Mouse (Mus musculus): Measurements from ENCODE around the gene Spint4. TPM values are rescaled to one million over a fixed set of nuclear protein-coding genes. Genes with fewer than 3 reads are reported as not detected.
"Not testable (repeated sequence)": the region's sequence is repeated elsewhere in the genome, so short reads cannot be mapped to it uniquely, and the experiment has no call there.

Gene Spint4
- polyA plus RNA-seq, 1 experiment: not detected

- TF ChIP-seq CTCF (IDR thresholded peaks at IDR 0.05; ENCODE audit: borderline replicate concordance, insufficient read depth, low read length): no peak
- TF ChIP-seq POLR2A (IDR thresholded peaks at IDR 0.05; ENCODE audit: low read depth, low read length): no peak
- Histone ChIP-seq H3K4me1 (ENCODE audit: control insufficient read depth, insufficient read depth, low read length) (no peaks in the 10 kb centered on the region), H3K27ac (ENCODE audit: insufficient read depth, low read length) (no peak overlapping the region), H3K4me3 (ENCODE audit: insufficient read depth, low read length) (no peak overlapping the region)
Observed at GRCm38 (mm10) chr2:164679906-164680305, 18.4 kb upstream of the Spint4 start.

GRCm38 (mm10) chr2:164684807-164685206 lies 13.5 kb upstream of the Spint4 start, which contains the start of gene Wfdc13:
Gene Wfdc13, plus strand, starts transcription at chr2:164685107.
- no peak within 1 kb of the TSS for H3K27ac ChIP-seq (ENCODE audit: insufficient read depth, low read length)
- H3K4me3 ChIP-seq (ENCODE audit: insufficient read depth, low read length): no peak within 1 kb of the TSS
- no peak for TF ChIP-seq POLR2A (IDR thresholded peaks at IDR 0.05; ENCODE audit: low read depth, low read length)
- TF ChIP-seq CTCF (IDR thresholded peaks at IDR 0.05; ENCODE audit: borderline replicate concordance, insufficient read depth, low read length): no peak
- no peaks in the 10 kb centered on the region for H3K4me1 ChIP-seq (ENCODE audit: control insufficient read depth, insufficient read depth, low read length)

- Histone ChIP-seq H3K27ac (ENCODE audit: insufficient read depth, low read length) (no peak overlapping the region), H3K4me3 (ENCODE audit: insufficient read depth, low read length) (no peak overlapping the region), H3K4me1 (ENCODE audit: control insufficient read depth, insufficient read depth, low read length) (no peaks in the 10 kb centered on the region)
- TF ChIP-seq CTCF (IDR thresholded peaks at IDR 0.05; ENCODE audit: borderline replicate concordance, insufficient read depth, low read length) (no peak), POLR2A (IDR thresholded peaks at IDR 0.05; ENCODE audit: low read depth, low read length) (no peak)
Observed at GRCm38 (mm10) chr2:164700959-164701358, 2.7 kb downstream of the Spint4 start.

GRCm38 (mm10) chr2:164701761-164702160 lies 3.5 kb downstream of the Spint4 start:
- no peaks in the 10 kb centered on the region for H3K4me1 ChIP-seq (ENCODE audit: control insufficient read depth, insufficient read depth, low read length)
- TF ChIP-seq POLR2A (IDR thresholded peaks at IDR 0.05; ENCODE audit: low read depth, low read length) (no peak), CTCF (IDR thresholded peaks at IDR 0.05; ENCODE audit: borderline replicate concordance, insufficient read depth, low read length) (no peak)

GRCm38 (mm10) chr2:164704235-164704634 lies 5.9 kb downstream of the Spint4 start:
- H3K27ac ChIP-seq (ENCODE audit: insufficient read depth, low read length): no peak overlapping the region
- H3K4me1 ChIP-seq (ENCODE audit: control insufficient read depth, insufficient read depth, low read length): no peaks in the 10 kb centered on the region
- no peak overlapping the region for H3K4me3 ChIP-seq (ENCODE audit: insufficient read depth, low read length)
- no peak for TF ChIP-seq CTCF (IDR thresholded peaks at IDR 0.05; ENCODE audit: borderline replicate concordance, insufficient read depth, low read length)
- no peak for TF ChIP-seq POLR2A (IDR thresholded peaks at IDR 0.05; ENCODE audit: low read depth, low read length)

More at GRCm38 (mm10) chr2:164701761-164702160, 3.5 kb downstream of the Spint4 start:
- no peak overlapping the region for H3K27ac ChIP-seq (ENCODE audit: insufficient read depth, low read length)
- H3K4me3 ChIP-seq (ENCODE audit: insufficient read depth, low read length): no peak overlapping the region

GRCm38 (mm10) chr2:164705328-164705727 lies 7.0 kb downstream of the Spint4 start:
- no peaks in the 10 kb centered on the region for H3K4me1 ChIP-seq (ENCODE audit: control insufficient read depth, insufficient read depth, low read length)
- H3K4me3 ChIP-seq (ENCODE audit: insufficient read depth, low read length): no peak overlapping the region
- TF ChIP-seq CTCF (IDR thresholded peaks at IDR 0.05; ENCODE audit: borderline replicate concordance, insufficient read depth, low read length) (no peak), POLR2A (IDR thresholded peaks at IDR 0.05; ENCODE audit: low read depth, low read length) (no peak)
- no peak overlapping the region for H3K27ac ChIP-seq (ENCODE audit: insufficient read depth, low read length)

GRCm38 (mm10) chr2:164705991-164706390 lies 7.7 kb downstream of the Spint4 start:
- Histone ChIP-seq H3K27ac (ENCODE audit: insufficient read depth, low read length) (no peak overlapping the region), H3K4me1 (ENCODE audit: control insufficient read depth, insufficient read depth, low read length) (no peaks in the 10 kb centered on the region), H3K4me3 (ENCODE audit: insufficient read depth, low read length) (no peak overlapping the region)
- TF ChIP-seq CTCF (IDR thresholded peaks at IDR 0.05; ENCODE audit: borderline replicate concordance, insufficient read depth, low read length) (no peak), POLR2A (IDR thresholded peaks at IDR 0.05; ENCODE audit: low read depth, low read length) (no peak)

GRCm38 (mm10) chr2:164715005-164715404 lies 16.7 kb downstream of the Spint4 start, which contains the start of gene Spint5:
Gene Spint5, plus strand, starts transcription at chr2:164715305.
- Histone ChIP-seq H3K27ac (ENCODE audit: insufficient read depth, low read length) (no peak within 1 kb of the TSS), H3K4me3 (ENCODE audit: insufficient read depth, low read length) (no peak within 1 kb of the TSS), H3K4me1 (ENCODE audit: control insufficient read depth, insufficient read depth, low read length) (no peaks in the 10 kb centered on the region)
- TF ChIP-seq POLR2A (IDR thresholded peaks at IDR 0.05; ENCODE audit: low read depth, low read length) (no peak), CTCF (IDR thresholded peaks at IDR 0.05; ENCODE audit: borderline replicate concordance, insufficient read depth, low read length) (no peak)

GRCm38 (mm10) chr2:164716194-164716786 lies 18.0 kb downstream of the Spint4 start:
- H3K4me3 ChIP-seq (ENCODE audit: insufficient read depth, low read length); H3K27ac ChIP-seq (ENCODE audit: insufficient read depth, low read length); H3K4me1 ChIP-seq (ENCODE audit: control insufficient read depth, insufficient read depth, low read length): not testable (repeated sequence)

- no peak overlapping the region for H3K4me3 ChIP-seq (ENCODE audit: insufficient read depth, low read length)
- no peak for TF ChIP-seq CTCF (IDR thresholded peaks at IDR 0.05; ENCODE audit: borderline replicate concordance, insufficient read depth, low read length)
- no peak for TF ChIP-seq POLR2A (IDR thresholded peaks at IDR 0.05; ENCODE audit: low read depth, low read length)
- H3K4me1 ChIP-seq (ENCODE audit: control insufficient read depth, insufficient read depth, low read length): no peaks in the 10 kb centered on the region
- H3K27ac ChIP-seq (ENCODE audit: insufficient read depth, low read length): no peak overlapping the region
Observed at GRCm38 (mm10) chr2:164723276-164723675, 25.0 kb downstream of the Spint4 start.

Measured in embryonic fibroblast, embryonic 13.5 days (primary cell).